Mouse (Mus musculus) thymus, postnatal 25 days (tissue): ENCODE results near the gene Clk2.
"Not testable (repeated sequence)": the region's sequence is repeated elsewhere in the genome, so short reads cannot be mapped to it uniquely, and the experiment has no call there.

ENCODE experiments used
- DNase-seq: peaks from one replicate; pipeline ENCODE4 v3.0.0; 2022

Gene Clk2

DNA sequence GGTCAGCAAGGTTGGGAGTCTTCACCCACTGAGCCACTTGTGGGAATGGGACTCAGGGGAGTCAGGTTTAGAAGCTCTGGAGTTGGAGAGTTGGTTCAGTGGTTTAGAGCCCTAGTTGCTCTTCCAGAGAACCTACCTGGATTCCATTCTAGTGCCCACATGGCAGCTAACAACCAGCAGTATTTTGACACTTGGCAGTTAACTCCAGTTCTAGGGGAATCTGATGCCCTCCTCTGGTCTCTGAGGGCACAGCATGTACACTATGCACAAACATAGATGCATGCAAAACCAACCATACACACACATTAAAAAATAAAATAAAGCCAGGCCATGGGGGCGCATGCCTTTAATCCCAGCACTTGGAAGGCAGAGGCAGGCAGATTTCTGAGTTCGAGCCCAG is 29.3 kb downstream of the Clk2 start:
- DNase-seq = peak; percentile 75

GRCm38 (mm10) chr3:89195979-89196877 is 31.6 kb downstream of the Clk2 start:
- DNase-seq = peak; percentile 89

- DNase-seq = no peak
These were observed 35.2 kb downstream of the Clk2 start for GRCm38 (mm10) chr3:89199839-89200238.

GRCm38 (mm10) chr3:89202253-89203141 is 37.9 kb downstream of the Clk2 start, which contains the start of gene Gba:
TSS of gene Gba (plus strand) at chr3:89202928.
- DNase-seq = peak; percentile 89

GRCm38 (mm10) chr3:89203142-89203514 is 38.5 kb downstream of the Clk2 start:
- DNase-seq = no peak

GRCm38 (mm10) chr3:89206079-89206478 is 41.5 kb downstream of the Clk2 start:
- no peak for DNase-seq

- DNase-seq = no peak
These were observed 42.1 kb downstream of the Clk2 start for GRCm38 (mm10) chr3:89206695-89207094.

- no peak for DNase-seq
These were observed 43.6 kb downstream of the Clk2 start for GRCm38 (mm10) chr3:89208075-89208657.

DNA sequence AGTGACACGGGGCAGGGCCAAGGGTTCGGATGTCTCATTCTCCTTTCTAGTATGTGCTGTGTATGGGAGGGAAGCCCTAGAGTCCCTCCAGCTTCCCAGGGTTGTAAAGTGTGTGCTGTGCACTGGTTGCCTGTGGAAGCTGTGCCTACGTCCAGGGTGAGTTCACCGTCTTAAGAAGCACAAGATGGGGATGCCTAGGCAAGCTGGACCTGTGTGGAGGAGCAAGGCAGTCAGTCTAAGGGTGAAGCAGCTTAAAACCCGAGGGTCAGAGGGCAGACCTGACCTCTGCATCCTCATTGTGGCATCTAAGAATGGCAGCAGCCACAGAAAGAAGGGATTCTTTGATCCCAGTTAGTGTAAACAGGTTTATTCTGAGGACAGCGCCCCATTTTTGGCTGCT is 44.1 kb downstream of the Clk2 start:
- no peak for DNase-seq

DNA sequence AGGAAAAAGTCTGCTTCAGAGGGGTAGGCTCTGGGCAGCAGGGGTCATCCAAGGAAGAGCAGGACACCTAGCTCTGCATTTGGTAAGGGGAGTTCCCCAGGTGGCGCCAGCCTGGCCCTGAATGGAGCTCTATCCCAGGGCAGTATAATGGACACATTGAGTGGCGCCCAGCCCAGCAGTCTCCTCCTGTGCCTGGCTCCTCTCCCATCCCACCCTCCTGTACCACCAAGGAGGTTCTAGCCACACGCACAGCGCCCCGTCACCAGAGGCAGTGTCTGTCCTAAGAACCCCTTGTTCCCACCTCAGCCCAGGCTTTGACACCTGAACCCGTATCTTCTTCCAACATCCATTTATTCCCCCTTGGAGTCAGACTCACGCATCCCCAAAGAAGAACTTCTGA is 45.1 kb downstream of the Clk2 start:
- no peak for DNase-seq

- DNase-seq = no peak
These were observed 45.6 kb downstream of the Clk2 start for GRCm38 (mm10) chr3:89210162-89210561.

- no peak for DNase-seq
These were observed 46.1 kb downstream of the Clk2 start for GRCm38 (mm10) chr3:89210731-89211130.

- DNase-seq = peak; percentile 86
These were observed 49.4 kb downstream of the Clk2 start for GRCm38 (mm10) chr3:89213803-89214530.

DNA sequence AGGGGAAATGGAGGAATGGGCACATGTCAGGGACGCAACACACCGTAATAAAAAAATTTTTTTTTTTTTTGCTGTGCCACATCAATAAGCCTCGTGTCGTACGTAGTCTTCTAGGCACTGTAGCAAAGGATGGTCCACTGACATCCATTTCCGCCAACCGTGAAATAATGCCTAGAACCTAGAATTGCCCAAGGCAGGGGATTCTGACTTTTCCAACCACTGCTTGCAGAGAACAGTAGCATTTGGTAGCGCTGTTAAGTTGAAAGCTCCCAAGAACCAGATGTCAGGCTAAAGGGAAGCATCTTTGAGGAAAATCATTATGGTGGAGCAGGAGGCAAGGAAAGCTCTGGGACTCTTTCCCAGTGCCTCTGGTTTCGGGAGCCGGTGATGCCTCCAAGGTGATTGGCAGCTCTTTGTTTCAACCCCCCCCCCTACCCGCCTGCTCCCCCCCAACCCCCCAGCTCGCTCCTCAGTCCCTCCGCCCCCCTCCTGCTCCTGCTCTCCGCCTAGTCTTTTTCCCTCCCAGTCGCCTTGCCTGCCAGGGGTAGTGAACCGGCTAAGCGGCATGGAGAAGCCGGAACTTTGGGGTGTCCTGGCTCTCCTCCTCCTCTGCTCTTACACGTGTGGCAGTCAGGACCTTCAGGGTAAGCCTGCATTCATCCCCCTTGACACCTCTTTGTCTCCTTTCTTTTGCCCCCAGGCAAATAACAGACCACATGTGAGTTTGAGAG is 50.3 kb downstream of the Clk2 start, which contains the start of gene Thbs3:
Gene Thbs3, plus strand, starts transcription at position 500 of the 731 bp plus-strand sequence.
- DNase-seq = no peak

- DNase-seq = peak; percentile 86
These were observed 51.3 kb downstream of the Clk2 start for GRCm38 (mm10) chr3:89215853-89216252.

DNA sequence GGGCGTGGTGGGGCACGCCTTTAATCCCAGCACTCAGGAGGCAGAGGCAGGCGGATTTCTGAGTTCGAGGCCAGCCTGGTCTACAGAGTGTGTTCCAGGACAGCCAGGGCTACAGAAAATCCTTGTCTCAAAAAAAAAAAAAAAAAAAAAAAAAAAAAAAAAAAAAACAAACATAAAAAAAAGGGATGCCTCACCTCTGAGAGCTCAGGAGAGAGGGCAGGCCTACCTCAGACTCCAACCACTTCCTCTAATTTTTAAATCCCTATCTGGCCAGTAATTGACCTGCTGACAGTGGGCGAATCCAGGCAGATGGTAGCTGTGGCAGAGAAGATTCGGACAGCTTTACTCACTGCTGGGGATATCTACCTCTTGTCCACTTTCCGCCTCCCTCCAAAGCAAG is 51.8 kb downstream of the Clk2 start:
- not testable (repeated sequence) for DNase-seq

DNA sequence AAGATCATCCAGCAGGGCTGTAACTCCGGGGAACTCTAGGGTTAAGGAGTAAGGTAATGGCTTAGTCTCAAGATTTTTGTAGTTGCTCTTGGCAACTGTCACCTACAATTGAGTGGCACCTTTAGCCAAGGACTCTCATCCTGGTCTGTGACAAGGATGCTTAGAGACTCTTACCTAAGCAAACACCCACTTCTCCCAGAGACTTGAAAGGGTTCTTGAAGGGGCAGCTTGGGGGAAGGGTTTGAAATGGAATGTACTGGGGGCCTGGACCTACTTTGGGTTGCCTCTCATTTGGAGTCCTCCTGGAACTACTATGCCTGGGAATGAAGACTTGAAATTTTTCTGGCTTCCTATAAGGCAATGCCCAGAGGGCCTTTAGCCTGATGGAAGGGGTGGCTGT is 53.7 kb downstream of the Clk2 start:
- no peak for DNase-seq

DNA sequence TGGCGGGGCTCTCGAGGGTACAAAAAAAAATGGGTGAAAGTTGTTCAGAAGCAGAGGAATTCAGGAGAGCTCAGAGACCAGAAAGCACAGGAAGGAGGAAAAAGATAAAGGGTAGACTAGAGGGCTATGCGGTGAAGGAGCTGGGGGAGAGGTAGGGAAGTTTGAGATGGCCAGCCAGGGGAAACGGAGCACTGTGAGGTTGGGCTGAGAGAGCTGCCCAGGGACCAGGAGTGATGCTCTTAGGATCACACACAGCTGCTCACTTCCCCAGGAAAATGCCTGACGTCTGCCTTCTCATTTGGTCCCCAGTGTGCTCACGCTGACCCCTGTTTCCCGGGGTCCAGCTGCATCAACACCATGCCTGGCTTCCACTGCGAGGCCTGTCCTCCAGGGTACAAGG is 55.0 kb downstream of the Clk2 start:
- no peak for DNase-seq

DNA sequence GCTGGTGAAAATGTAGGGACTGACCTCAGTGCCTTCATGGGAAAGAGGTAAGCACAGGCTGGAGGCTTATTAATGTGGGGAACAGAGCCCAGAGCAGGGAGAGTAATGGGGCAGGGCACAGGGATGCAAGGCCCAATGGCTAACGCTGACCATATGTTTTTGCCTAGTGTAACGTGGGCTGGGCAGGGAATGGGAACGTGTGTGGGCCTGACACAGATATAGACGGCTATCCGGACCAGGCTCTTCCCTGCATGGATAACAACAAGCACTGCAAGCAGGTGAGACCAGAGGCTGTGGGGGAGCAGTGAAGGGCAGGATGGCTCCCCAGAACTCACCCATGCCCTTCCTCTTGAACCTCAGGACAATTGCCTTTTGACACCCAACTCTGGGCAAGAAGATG is 56.6 kb downstream of the Clk2 start:
- DNase-seq = no peak

DNA sequence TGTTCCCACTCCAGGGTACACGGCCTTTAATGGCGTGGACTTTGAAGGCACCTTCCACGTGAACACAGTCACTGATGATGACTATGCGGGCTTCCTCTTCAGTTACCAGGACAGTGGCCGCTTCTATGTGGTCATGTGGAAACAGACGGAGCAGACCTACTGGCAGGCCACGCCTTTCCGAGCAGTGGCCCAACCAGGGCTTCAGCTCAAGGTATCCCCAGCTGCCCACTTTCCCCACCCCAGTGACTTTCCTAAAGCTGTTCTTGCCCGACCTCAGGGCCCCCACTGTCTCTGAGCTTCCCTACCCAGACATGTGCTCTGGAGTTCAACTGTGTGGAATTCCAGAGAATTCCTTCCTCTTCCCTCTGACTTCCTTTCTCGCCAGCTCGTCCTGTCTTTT is 60.2 kb downstream of the Clk2 start:
- DNase-seq = no peak

GRCm38 (mm10) chr3:89225321-89225815 is 60.8 kb downstream of the Clk2 start:
- DNase-seq = no peak

DNA sequence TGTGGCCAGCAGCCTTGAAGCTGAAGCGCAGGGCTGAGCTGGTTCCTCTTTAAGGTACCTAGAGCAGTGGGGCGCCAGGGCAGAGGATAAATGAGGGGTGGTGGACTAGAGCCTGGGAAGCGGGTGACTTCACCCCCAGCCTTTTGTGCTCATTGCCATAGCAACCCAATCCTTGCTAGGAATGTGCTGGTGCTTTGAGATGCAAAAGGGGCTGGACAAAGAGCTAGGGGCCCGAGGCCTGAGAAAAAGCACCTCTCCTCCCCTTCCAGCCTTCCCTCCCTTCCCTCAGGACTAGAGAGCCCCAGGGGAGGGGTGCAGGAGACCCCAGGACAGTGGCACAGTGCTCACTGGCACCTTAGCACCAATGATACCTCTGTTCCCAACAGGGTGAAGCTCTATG is 61.3 kb downstream of the Clk2 start:
- DNase-seq = no peak
